27 mouse cellular contexts compared by ENCODE assay signal in genomic region chr4:24924726-24925125, GRCm38 (mm10). TPM values are rescaled to one million over a fixed set of nuclear protein-coding genes. Genes with fewer than 3 reads are reported as not detected.
A peak's percentile ranks its signal among the peaks of the same experiment; 100 is the strongest.
DNase-seq lines count a peak whose midpoint lies in the region; ATAC-seq lines count a peak whose summit lies in the region.
"Had no signal": no experiment of that assay in that cellular context is flagged by ENCODE, and none has a peak within 500 bp of the region (broad histone marks: within the 10 kb centered on the region; RNA-seq: fewer than 3 reads in every experiment).

No protein-coding gene starts in this region.

- H3K4me2 ChIP-seq in forebrain, embryonic 13.5 days: no peak overlapping the region
- H3K4me2 ChIP-seq in forebrain, embryonic 11.5 days (ENCODE audit: low read depth, low read length, severe bottlenecking): no peak overlapping the region
- H3K4me2 ChIP-seq: embryonic facial prominence, embryonic 12.5 days; embryonic facial prominence, embryonic 15.5 days; heart, embryonic 12.5 days; heart, embryonic 15.5 days; hindbrain, embryonic 14.5 days had no signal

- peaks cover 16% of the 10 kb centered on the region for H3K4me1 ChIP-seq in forebrain, embryonic 13.5 days
- H3K4me1 ChIP-seq in forebrain, embryonic 11.5 days (replicated peaks; ENCODE audit: control insufficient read depth, insufficient read depth, low read length): no peaks in the 10 kb centered on the region; the same call in 1 of the 2 replicates
- H3K4me1 ChIP-seq: embryonic facial prominence, embryonic 12.5 days; embryonic facial prominence, embryonic 15.5 days; heart, embryonic 12.5 days; heart, embryonic 15.5 days had no signal

- H3K4me3 ChIP-seq in forebrain, embryonic 13.5 days: no peak overlapping the region
- H3K4me3 ChIP-seq in forebrain, embryonic 11.5 days (ENCODE audit: low read depth, low read length): no peak overlapping the region
- H3K4me3 ChIP-seq: embryonic facial prominence, embryonic 12.5 days; embryonic facial prominence, embryonic 15.5 days; heart, embryonic 12.5 days; heart, embryonic 15.5 days had no signal

- ATAC-seq in forebrain, embryonic 13.5 days: peak; percentile 34; the same call in 1 of the 2 replicates
- ATAC-seq in forebrain, embryonic 11.5 days (replicated peaks; ENCODE audit: low FRiP score): no peak
- peak; percentile 62 for ATAC-seq in frontal cortex, adult (ENCODE audit: low TSS enrichment)
- ATAC-seq: activated CD4-positive, CD25-positive, alpha-beta regulatory T cell, adult 4 months; hindbrain, postnatal 0 days; inflammation-experienced regulatory T-cells, adult 6 months; intestine, embryonic 16.5 days had no signal

- no peak overlapping the region for H3K9ac ChIP-seq in forebrain, embryonic 13.5 days
- no peak overlapping the region for H3K9ac ChIP-seq in forebrain, embryonic 11.5 days (ENCODE audit: low read length)
- H3K9ac ChIP-seq: embryonic facial prominence, embryonic 12.5 days; embryonic facial prominence, embryonic 15.5 days; heart, embryonic 12.5 days; heart, embryonic 15.5 days; hindbrain, embryonic 14.5 days had no signal

- intact Hi-C loops in left cerebral cortex, postnatal 25 days (cut with DNase I): no loop called here
- intact Hi-C loops in left cerebral cortex, postnatal 14 days (cut with DNase I): no loop called here

- DNase-seq in forebrain, embryonic 11.5 days (ENCODE audit: low spot score): no peak
- DNase-seq in frontal cortex, postnatal 14 days (ENCODE audit: low spot score in 2 of 2): no peak
- DNase-seq in left cerebral cortex, postnatal 25 days (ENCODE audit: low spot score in 2 of 2): peak; percentile 21 to 50
- DNase-seq in left cerebral cortex, postnatal 14 days (ENCODE audit: low spot score in 2 of 2): no peak
- DNase-seq in telencephalon, adult 2 months (ENCODE audit: low read depth, low spot score): peak; percentile 31
- DNase-seq in right cerebral cortex, adult 2 months (ENCODE audit: low spot score in 2 of 2): no peak
- DNase-seq: adrenal gland, adult 8-10 months; adrenal gland, postnatal 25 days; cerebellum, adult 11 months; cerebellum, adult 2 months; cerebellum, adult 9-11 months; cerebellum, postnatal 25 days; gastrocnemius, postnatal 25 days; heart, adult 18-20 months; heart, postnatal 10 days; heart, postnatal 36 days had no signal

- no peaks in the 10 kb centered on the region for H3K27me3 ChIP-seq in forebrain, embryonic 13.5 days
- H3K27me3 ChIP-seq in forebrain, embryonic 11.5 days (ENCODE audit: control insufficient read depth, insufficient read depth, low read length): no peaks in the 10 kb centered on the region
- H3K27me3 ChIP-seq: embryonic facial prominence, embryonic 12.5 days; embryonic facial prominence, embryonic 15.5 days; heart, embryonic 12.5 days; heart, embryonic 15.5 days had no signal

- H3K36me3 ChIP-seq in forebrain, embryonic 13.5 days (ENCODE audit: poor library complexity, severe bottlenecking): no peaks in the 10 kb centered on the region
- no peaks in the 10 kb centered on the region for H3K36me3 ChIP-seq in forebrain, embryonic 11.5 days (ENCODE audit: control insufficient read depth, insufficient read depth, low read length)
- H3K36me3 ChIP-seq: embryonic facial prominence, embryonic 12.5 days; embryonic facial prominence, embryonic 15.5 days; heart, embryonic 12.5 days; heart, embryonic 15.5 days had no signal

- H3K9me3 ChIP-seq in forebrain, embryonic 13.5 days (replicated peaks): no peaks in the 10 kb centered on the region
- no peaks in the 10 kb centered on the region for H3K9me3 ChIP-seq in forebrain, embryonic 11.5 days (ENCODE audit: control insufficient read depth, low read length)
- H3K9me3 ChIP-seq: embryonic facial prominence, embryonic 12.5 days; embryonic facial prominence, embryonic 15.5 days; heart, embryonic 12.5 days; heart, embryonic 15.5 days had no signal

- 68% methylated on average over 2 of the region's 2 CpGs for WGBS in forebrain, embryonic 13.5 days
- 77% methylated on average over 2 of the region's 2 CpGs for WGBS in forebrain, embryonic 11.5 days

- H3K27ac ChIP-seq in forebrain, embryonic 13.5 days: no peak overlapping the region
- H3K27ac ChIP-seq in forebrain, embryonic 11.5 days (ENCODE audit: low read depth, low read length): no peak overlapping the region
- H3K27ac ChIP-seq: embryonic facial prominence, embryonic 12.5 days; embryonic facial prominence, embryonic 15.5 days; heart, embryonic 15.5 days; hindbrain, embryonic 14.5 days; hindbrain, postnatal 0 days had no signal

RNA-seq across cellular contexts. Expression of gene Ndufaf4, which starts 26.8 kb away (rescaled TPM):
- 58.2 and 62.4 TPM in 2 replicates for polyA plus RNA-seq in forebrain, embryonic 13.5 days (2015; fragmentation: Nextera tagmentation; extraction: Ambion mirVana)
- 66.5 and 67.8 TPM in 2 replicates for polyA plus RNA-seq in forebrain, embryonic 11.5 days (2014; fragmentation: Nextera tagmentation; extraction: Ambion mirVana)
- 10 to 100 TPM; 33.7 to 35.0 TPM for total RNA-seq in left cerebral cortex, postnatal 25 days (2021)
- total RNA-seq in left cerebral cortex, postnatal 14 days (2021): 10 to 100 TPM; 33.1 to 35.0 TPM

RNA-seq across cellular contexts. Expression of gene Gpr63, which starts 41.5 kb away (rescaled TPM):
- polyA plus RNA-seq in forebrain, embryonic 13.5 days (2015; fragmentation: Nextera tagmentation; extraction: Ambion mirVana): 2.1 and 3.1 TPM in 2 replicates
- 4.0 and 4.3 TPM in 2 replicates for polyA plus RNA-seq in forebrain, embryonic 11.5 days (2014; fragmentation: Nextera tagmentation; extraction: Ambion mirVana)
- total RNA-seq in left cerebral cortex, postnatal 25 days (2021): 10 to 100 TPM; 15.1 to 21.1 TPM
- total RNA-seq in left cerebral cortex, postnatal 14 days (2021): 10 to 100 TPM; 22.5 to 23.0 TPM
- polyA plus RNA-seq: activated CD4-positive, CD25-positive, alpha-beta regulatory T cell, adult 4 months had no signal

Comparison
In these comparisons a context has a peak if more than half of its experiments do, and no peak if none do; other contexts are left out.
1. DNase-seq: peak in left cerebral cortex, postnatal 25 days (2 of 2) and telencephalon, adult 2 months (single experiment); none in forebrain, embryonic 11.5 days (single experiment), frontal cortex, postnatal 14 days (0 of 2), left cerebral cortex, postnatal 14 days (0 of 2) and right cerebral cortex, adult 2 months (0 of 2).